Mouse (Mus musculus) bone marrow macrophage, adult 2 months (primary cell): ENCODE data around the gene Kcnk10.

Experiments
- CTCF ChIP-seq: IDR thresholded peaks from 2 replicates; pipeline ENCODE4 v1.5.1; 2012; ENCODE audit warnings: low read depth, mild to moderate bottlenecking, low read length, moderate library complexity
- POLR2A ChIP-seq: IDR thresholded peaks from 2 replicates; pipeline ENCODE4 v1.6.1; 2012; ENCODE audit warnings: mild to moderate bottlenecking, low read depth, low read length, borderline replicate concordance

- no peak for TF ChIP-seq POLR2A
- no peak for TF ChIP-seq CTCF
Measured at GRCm38 (mm10) chr12:98588573-98588972, 10.5 kb upstream of the Kcnk10 start.
